Mouse (Mus musculus): ENCODE results near the gene Cda.

The Cda gene

DNA sequence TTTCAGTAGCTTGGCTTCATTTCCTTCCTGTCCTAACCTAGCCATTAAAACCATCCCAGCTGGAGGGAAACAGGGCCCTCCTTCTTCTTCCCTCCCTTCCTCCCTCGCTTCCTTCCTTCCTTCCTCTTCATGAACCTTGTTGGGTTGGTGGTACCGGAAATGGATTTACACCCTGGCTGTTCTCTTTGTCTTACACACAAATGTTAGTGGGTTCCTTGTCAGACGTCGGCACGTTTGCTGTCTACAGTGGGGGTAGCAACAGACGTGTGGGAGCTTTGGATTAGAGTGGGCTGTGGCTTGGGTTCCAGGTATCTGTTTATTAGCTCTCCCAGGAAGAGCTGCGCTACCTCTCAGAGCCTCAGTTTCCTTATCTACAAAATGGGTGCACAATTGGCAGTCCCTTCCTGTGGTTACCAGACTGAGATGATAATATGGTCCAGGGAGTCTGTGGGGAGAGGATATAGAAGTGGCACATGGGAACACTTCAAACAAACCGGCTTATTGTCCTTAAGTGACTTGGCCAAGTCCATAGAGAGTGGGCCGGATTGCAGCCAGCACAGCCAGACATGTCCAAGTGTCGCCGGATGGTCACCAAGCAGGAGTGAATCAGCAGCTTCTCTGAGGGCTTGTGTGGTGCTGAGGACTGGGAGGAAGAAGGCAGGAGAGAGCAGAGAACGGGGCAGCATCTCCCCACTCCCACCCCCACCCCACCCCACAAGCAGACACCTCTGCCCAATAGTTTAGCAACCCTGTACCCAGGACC lies 887 bp upstream of the Cda start:
- no peak for DNase-seq (ENCODE audit: low spot score in 2 of 2)

DNA sequence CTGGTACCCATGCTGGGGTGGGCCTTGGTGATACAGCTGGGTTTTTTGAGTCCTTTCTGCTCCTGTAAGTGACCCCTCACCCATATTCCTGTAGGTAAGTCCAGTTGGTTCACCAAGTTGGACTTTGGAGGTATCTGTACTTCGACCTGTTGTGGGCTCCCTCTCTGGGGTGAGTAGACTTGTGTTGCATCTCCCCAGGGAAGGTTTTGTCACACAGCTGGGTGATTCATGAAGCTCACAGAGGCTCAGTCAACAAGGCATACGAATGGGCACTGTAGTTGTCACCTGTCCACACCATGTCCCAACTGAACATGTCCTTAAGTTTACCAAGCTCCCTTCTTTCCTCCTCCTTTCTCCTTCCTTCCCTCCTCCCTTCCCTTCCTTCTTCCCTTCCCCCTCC lies 1.2 kb downstream of the Cda start:
- DNase-seq (ENCODE audit: low spot score in 2 of 2): no peak

DNA sequence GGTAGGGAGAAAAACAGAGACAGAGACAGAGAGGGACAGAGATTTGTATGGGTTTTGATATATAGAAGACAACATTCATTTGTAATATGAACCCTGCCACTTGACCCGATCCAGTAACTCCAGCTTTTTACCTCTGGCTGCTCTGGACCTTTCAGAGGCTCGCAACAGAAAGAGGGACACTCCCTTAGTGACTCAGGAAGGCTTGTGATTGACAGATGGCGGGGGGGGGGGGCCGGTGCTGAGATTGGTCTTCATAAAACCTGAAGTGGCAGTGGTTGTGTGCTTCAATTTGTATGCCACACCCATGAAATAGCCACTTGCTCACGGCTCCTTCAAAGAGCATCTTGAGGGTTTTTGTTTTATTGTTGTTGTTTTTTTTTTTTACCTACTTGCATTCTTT lies 4.3 kb downstream of the Cda start:
- no peak for DNase-seq (ENCODE audit: low spot score in 2 of 2)

DNA sequence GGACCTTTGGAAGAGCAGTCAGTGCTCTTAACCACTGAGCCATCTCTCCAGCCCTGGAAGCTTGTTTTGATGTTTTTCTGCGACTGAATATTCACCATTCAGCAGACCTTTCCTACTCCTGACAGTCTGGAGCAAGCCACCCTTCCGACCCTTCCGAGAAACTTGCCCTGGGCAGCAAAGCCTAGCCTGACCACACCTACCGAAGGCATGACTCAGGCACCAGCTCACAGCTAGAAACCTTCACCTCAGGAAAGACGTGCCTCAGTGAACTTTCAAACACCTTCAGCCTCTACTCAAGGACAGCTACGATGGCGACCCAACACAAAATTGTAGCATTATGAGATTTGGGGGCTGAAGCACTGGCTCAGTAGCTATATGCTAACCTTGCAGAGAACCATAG lies 4.9 kb downstream of the Cda start:
- no peak for DNase-seq (ENCODE audit: low spot score in 2 of 2)

DNA sequence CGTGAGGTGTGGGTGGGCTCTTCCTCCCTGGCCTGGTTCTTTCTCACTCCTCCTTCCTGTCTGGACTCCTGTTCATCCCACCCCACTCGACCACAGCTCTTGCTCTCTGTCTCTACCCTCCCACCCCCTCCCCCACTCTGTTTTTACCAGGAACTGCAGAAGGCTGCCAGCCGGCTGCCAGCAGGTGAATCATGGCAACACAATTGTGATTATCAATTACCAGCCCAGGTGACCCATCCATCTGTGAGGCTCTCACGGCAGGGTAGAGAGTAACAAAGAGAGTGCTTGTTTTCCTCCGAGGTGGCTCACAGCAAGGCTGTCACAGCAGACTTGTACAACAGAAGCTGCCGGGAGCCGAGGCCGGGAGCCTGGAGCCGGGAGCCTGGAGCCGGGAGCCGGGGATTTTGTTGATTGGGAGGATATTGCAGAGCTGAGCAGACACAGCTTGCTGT lies 6.4 kb downstream of the Cda start:
- no peak for DNase-seq (ENCODE audit: low spot score in 2 of 2)

DNA sequence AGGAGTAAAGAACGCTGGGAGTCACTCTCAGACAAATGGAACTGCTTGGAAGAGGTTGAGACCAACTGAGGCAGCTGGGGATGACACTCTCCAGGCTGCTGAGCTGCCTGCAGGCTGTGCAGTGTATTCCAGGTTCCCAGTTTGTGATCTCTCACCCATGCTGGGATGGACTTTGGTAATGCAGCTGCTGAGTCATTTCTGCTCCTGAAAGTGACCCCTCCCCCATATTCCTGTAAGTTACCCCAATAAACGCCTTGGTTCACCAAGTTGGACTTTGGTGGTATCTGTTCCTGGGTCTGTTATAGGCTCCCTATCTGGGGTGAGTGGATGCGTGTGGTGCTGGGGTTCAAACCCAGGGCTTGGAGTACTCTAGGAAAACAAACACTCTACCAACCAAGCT lies 9.6 kb downstream of the Cda start:
- no peak for DNase-seq (ENCODE audit: low spot score in 2 of 2)

DNA sequence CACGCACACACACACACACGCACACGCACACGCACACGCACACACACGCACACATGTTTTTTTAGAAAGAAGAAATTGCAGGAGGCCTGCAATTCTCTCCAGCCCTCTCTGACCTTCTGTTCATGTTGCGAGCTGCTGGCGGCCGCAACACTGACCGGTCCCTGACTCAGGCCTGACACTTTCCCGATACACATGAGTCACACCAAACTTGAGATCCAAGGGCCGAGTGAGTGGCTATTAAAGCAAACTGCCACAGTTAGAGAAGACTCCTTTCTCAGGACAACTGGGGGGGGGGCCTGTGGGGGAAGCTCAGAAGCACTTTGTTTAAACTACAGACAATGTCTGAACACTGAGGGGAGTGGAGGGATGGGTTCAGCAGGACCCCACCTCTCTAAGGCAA lies 11.2 kb downstream of the Cda start:
- DNase-seq (ENCODE audit: low spot score in 2 of 2): no peak

DNA sequence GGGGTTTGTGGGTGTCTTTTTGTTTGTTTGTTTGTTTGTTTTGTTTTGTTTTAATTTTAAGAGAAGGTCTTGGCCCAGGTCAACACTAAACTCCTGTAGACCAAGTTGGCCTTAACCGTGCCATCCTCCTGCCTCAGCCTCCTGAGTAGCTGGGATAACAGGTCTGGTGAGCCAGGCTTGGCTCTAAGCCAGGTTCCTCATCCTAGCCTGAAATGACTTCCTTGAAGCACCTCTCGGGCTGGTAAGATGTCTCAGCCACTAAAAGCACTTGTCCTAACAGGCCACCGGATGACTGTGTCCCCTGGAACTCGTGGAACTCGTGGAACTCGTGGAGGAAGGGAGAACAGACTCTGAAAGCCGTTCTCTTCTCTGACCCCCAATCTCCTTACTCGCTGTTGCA lies 11.7 kb downstream of the Cda start:
- DNase-seq (ENCODE audit: low spot score in 2 of 2): no peak

DNA sequence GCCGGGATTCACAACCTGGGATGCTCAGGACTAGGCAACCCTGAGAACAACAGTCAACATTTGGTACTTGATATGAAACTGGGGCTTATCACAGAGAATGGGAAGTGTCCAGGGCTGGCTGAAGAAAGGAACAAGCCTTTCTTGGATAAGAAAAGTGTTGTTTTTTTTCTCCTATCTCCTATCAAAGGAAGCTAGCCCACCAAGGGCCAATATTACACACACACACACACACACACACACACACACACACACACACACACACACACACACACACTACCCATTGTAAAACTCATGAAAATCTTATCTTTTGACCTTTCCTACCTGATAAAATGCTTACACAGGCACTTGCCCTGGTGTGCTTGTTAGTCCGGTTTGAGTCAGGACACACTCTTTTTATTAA lies 12.3 kb downstream of the Cda start:
- no peak for DNase-seq (ENCODE audit: low spot score in 2 of 2)

DNA sequence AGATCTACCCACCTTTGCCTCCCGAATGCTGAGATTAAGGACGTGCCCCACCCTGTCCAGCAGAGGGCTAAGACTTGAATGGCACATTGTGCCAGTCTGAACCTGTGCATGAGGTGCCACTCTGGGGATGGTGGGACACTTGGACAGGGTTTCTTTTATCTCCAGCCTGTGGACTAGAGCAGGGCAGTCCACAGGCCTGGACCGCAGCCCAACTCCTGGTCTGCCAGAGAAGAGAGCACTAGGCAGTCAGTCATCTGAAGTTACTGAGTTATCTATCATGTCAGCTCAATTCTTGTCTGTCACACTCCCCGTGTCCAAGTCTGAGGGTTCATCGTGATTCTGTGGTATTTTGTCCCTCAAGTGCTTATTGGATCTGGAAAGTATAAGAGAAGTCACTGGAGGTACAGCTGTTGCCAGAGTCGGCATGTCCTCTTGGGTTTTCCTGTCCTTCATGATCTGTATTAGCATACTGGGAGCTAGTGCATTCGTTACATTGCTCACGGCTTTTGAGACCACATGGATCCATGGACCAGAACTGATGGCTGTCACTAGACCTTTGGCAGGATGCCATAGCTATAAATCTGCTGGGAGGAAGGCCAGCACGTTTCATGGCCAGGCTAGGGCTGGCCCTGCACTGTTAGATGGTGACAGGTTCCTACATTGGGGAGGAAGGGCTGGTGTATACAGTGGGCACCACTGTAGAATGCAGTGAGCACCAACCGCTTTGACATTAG lies 14.2 kb downstream of the Cda start:
- DNase-seq (ENCODE audit: low spot score in 2 of 2): no peak

DNA sequence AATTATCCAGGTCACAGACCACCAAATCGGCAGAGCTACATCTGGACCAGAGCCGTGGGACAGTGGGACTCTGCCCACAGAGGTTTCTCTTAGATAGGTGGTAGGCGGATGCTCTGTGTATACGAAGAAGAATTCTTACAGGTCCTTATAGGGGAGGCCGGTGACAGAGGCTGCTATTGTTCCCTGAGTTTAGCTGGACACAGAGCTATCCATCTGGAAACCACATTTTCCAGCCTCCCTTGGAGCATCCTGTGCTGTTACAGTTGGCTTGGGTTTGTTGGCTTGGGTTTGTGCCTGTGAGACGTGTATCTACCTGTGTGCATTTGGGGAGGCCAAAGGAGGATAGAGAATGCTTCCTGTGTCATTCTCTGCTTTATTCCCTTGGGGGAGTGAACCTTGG lies 15.1 kb downstream of the Cda start:
- no peak for DNase-seq (ENCODE audit: low spot score in 2 of 2)

DNA sequence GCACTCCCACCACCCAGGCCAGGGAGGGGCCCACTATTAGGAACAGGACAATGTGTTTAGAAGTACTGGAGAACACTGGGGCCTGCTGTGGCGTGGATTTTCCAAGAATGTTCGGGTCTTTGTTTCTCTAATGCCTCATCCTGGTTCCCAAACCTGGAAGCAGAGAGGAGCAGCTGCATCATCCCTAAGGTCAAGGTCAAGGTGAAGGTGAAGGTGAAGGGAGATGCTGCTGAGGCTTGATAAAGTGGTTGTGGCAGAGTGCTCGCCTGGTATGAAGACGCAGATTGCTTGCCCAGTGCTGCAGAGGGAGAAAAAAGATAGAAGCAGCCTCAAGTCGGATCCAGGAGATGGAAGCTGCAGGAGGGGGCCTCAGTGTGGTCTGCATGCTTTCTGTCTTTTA lies 16.0 kb downstream of the Cda start:
- DNase-seq (ENCODE audit: low spot score in 2 of 2): no peak

DNA sequence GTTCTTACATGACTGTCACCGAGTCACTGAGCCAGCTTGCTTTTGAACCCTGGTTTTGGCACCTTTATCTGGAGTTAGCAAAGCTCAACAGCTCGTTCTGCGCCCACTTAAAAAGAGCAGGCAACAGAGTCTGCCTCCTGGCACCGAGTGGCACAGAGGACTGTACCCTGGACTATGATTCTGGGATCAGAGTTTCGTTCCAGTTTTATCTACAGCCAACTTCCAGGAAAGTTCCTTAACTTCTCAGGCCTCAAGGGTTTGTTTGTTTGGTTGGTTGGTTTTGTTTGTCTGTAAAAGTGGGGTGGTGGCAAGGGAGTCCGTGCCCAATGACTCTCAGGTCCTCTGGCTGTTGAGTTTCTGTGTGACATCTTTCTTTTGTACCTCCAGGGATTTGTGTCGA lies 19.1 kb downstream of the Cda start:
- no peak for DNase-seq (ENCODE audit: low spot score in 2 of 2)

DNA sequence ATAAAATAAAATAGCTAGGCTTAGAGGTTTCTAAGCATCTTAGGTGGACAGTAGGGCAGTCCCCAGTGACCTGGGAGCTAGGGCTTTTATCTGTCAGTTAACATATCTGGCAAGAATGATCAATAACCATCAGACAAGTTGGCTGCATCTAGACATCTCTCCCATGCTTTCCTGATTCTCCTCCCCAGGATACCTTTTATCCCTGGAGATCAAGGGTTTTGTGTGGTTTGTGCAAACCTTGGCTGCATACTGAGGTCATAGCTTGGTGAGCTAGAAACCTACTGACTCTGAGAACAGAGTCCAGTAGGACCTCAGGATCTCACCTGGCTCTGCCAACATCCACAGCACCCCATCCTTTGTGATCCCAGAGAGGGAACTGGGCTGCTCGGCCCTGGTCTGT lies 20.5 kb downstream of the Cda start:
- no peak for DNase-seq (ENCODE audit: low spot score in 2 of 2)

DNA sequence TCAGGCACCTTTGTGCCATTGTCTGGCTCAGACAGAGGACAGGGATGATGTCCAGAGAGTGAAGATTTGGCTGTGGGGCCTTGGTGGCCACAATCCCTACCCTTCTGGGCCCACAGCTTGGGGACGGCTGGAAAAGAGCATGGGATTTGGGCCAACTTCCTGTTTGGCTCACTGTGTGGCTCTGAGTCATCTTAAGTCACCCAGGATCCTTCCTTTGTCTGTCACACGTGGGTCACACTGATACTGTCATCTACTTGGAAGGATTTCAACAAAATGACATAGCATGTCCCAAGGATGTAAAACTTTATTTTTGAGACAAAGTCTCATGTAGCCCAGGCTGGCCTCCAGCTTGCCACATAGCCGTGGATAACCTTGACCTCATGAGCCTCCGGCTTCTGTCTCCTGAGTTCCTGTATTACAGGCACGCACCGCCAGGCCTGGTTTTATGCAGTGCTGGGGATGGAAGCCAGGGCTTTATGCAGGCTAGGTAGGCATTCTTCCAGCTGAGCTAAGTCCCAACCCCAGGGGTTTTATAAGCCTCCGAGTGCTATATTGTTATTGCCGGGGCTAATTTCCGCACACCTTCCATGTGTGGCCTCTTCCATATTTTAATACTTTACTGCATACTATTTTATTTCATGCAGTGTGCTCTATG lies 22.8 kb downstream of the Cda start:
- DNase-seq (ENCODE audit: low spot score in 2 of 2): no peak

DNA sequence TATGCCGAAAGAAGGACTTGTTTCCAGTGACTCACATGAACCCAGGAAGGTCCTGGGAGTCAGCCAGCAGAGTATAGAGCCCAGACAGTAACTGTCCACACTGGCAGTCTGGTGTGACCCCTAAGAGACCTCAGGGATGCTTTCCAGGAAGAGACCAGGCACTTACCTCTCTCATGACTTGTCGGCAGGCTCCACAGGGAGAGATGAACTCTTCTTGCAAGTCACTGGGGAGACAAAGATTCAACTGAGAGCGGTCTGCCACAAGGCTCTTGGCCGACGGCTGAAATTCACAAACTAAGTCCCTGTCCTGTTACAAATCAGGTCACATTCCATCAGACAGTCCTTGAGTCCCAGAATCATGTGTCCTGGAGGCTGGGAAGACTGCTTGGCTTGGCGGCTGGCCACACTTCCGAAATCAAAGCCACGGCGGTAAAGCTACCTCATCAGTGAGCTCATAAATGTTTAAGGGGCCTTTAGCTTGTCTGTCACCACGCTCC lies 24.4 kb downstream of the Cda start:
- no peak for DNase-seq (ENCODE audit: low spot score in 2 of 2)

DNA sequence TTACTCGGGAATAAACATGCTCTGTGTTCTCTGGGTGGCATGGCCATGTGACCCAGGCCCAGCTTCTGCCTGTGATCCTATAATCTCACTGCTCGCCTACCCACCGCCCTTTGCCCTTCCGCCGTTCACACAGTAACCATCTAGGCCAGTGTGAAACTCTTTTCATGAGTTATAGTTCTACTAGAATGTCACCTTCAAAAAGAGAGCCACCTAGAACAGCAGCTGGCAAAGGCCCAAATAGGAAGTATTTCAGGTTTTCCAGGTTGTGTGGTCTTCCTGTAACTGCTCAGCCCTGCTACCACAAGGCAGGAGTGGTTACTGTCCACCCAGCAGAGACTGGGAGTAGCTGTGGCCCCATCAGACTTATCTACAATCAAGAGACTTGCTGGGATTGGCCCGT lies 25.0 kb downstream of the Cda start:
- no peak for DNase-seq (ENCODE audit: low spot score in 2 of 2)

DNA sequence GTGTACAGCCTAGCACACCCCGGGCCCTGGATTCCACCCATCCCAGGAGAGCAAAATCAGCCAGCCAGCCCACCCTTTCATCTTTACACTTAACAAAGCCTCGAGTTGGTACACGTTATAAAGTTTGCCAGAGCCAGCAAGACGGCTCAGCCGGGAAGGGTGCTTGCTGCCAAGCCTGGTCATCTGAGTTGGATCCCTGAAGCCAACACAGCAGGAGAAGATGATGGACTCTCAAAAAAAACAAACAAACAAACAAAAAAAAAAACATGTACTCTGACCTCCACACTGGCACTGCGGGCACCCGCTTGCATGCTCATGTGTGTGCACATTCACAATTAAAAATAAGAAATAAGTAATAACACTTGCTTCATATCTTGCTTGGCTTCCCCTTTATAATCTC lies 25.7 kb downstream of the Cda start:
- no peak for DNase-seq (ENCODE audit: low spot score in 2 of 2)

DNA sequence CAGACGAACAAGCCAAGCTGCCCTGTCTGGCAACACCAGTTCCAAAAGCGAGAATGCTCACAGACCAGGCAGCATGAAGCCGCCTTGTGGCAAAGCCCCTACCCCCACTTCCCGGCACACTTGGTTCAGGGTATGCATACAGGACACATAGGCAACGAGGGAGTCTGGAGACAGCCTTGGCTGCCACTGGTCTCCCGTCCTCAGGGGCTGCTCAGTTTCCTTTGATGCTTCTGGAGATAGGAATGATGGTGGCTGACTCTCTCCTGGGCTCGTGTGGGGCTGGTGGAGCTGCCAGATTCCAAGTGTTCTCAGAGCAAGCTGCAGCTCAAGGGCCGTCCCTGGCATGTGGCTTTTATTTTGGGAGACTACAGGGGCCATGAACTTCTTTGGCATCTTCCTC lies 26.4 kb downstream of the Cda start:
- no peak for DNase-seq (ENCODE audit: low spot score in 2 of 2)

DNA sequence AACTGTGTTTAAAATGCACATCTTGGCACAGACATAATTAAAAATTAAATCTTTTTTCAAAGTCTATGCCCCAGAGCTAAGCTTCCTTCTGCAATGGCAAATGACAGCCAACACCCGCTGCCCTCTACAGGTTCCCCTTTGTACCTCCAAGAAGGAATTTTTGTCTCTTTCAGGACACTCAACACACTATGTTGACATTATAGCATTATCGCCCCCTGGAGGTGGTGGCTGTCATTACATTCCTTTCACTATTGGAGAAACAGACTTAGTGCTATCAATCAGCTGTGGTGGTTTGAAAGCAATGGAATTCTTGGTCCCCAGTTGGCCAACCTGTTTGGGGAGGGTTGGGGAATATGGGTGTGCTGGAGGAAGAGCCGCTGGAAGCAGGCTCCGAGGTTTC lies 27.8 kb downstream of the Cda start:
- DNase-seq (ENCODE audit: low spot score in 2 of 2): no peak

DNA sequence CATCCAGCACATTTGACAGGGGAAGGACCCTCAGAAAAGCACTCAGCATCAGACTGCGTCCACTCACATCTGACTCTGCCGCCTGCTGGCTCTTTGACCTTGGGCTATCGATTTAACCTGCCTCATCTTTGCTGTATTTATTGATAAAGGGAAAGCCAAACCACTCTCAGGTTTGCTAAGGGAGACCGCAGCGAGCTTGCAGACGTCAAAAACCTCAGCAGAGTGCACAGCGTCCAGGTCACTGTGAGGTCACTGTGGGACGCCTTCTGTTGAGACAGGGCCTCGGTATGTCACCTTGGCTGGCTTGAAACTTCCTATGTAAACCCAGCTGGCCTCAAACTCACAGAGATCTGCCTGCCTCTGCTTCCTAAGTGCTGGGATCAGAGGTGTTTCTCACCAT lies 30.5 kb downstream of the Cda start:
- DNase-seq (ENCODE audit: low spot score in 2 of 2): no peak

DNA sequence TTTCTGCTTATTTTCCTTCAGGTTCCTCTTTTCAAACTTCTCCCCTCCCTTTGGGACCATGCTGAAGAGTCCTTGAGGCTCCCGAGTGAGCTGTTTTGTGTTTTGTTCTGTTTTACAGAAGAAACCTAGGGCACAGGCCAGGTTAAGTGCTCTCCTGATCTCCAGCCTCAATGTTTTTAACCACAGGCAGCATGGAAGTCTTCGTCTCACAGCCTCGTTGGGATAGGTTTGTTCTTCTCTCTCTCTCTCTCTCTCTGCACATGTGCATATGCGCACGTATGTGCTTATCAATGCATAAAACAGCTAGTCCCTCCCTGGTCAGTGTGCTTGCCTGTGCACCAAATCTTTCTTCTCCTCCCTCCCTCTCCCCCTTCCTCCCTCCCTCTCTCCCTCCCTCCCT lies 30.9 kb downstream of the Cda start:
- DNase-seq (ENCODE audit: low spot score in 2 of 2): no peak

DNA sequence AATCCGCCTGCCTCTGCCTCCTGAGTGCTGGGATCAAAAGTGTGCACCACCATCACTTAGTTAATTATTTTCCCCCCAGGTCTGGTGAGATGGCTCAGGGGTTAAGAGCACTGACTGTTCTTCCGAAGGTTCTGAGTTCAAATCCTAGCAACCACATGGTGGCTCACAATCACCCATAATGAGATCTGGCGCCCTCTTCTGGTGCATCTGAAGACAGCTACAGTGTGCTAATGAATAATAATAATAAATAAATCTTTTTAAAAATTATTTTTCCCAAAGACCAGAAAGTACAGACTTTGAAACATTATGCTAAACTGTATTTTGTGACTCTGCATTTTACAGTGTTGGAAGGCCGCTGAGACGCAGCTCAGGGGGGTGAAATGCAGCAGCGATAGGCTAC lies 32.1 kb downstream of the Cda start:
- no peak for DNase-seq (ENCODE audit: low spot score in 2 of 2)

Measured in urinary bladder, postnatal 4 days (tissue).